Mouse (Mus musculus): ENCODE measurements around the gene Chrm4. TPM values are rescaled to one million over a fixed set of nuclear protein-coding genes. Genes with fewer than 3 reads are reported as not detected.

The Chrm4 gene
- polyA plus RNA-seq, 1 experiment from 2014 or later: not detected

GRCm38 (mm10) chr2:91962864-91963401 lies 35.9 kb downstream of the Chrm4 start:
- Histone ChIP-seq H3K4me1 (ENCODE audit: control insufficient read depth in 2 of 2, insufficient read depth in 2 of 2, low read length in 2 of 2) (peaks cover 32 to 45% of the 10 kb centered on the region in 2 experiments), H3K36me3 (ENCODE audit: control insufficient read depth, insufficient read depth, low read length) (no peaks in the 10 kb centered on the region), H3K27me3 (ENCODE audit: control insufficient read depth, insufficient read depth, low read length) (no peaks in the 10 kb centered on the region), H3K27ac (replicated peaks in 1 of 2; ENCODE audit: control insufficient read depth in 1 of 2, insufficient read depth in 1 of 2, low read depth in 2 of 2, low read length in 2 of 2) (peak overlapping the region; percentile 6 to 82; a peak in 3 of 4 replicates), H3K9ac (ENCODE audit: low read length) (peak overlapping the region; percentile 95), H3K9me3 (ENCODE audit: control insufficient read depth, low read length) (no peaks in the 10 kb centered on the region), H3K4me2 (ENCODE audit: low read length) (peak overlapping the region; percentile 97), H3K4me3 (ENCODE audit: control insufficient read depth in 1 of 2, insufficient read depth in 1 of 2, low read depth in 1 of 2, low read length in 2 of 2) (peak overlapping the region; percentile 90 to 92)
- WGBS: under 1% methylated on average over 30 of the region's 39 CpGs
- no peak; the same call in 1 of the 2 replicates for ATAC-seq (ENCODE audit: insufficient number of reproducible peaks, insufficient read depth, low FRiP score, low read depth)

GRCm38 (mm10) chr2:91963443-91963932 lies 36.4 kb downstream of the Chrm4 start:
- 0% methylated on average over 30 of the region's 57 CpGs for WGBS
- Histone ChIP-seq H3K27ac (replicated peaks in 1 of 2; ENCODE audit: control insufficient read depth in 1 of 2, insufficient read depth in 1 of 2, low read depth in 2 of 2, low read length in 2 of 2) (peak overlapping the region; percentile 30 to 86), H3K27me3 (ENCODE audit: control insufficient read depth, insufficient read depth, low read length) (no peaks in the 10 kb centered on the region), H3K4me3 (ENCODE audit: control insufficient read depth in 1 of 2, insufficient read depth in 1 of 2, low read depth in 1 of 2, low read length in 2 of 2) (peak overlapping the region; percentile 90 to 92), H3K36me3 (ENCODE audit: control insufficient read depth, insufficient read depth, low read length) (no peaks in the 10 kb centered on the region), H3K9me3 (ENCODE audit: control insufficient read depth, low read length) (no peaks in the 10 kb centered on the region), H3K4me1 (ENCODE audit: control insufficient read depth in 2 of 2, insufficient read depth in 2 of 2, low read length in 2 of 2) (peaks cover 34 to 46% of the 10 kb centered on the region in 2 experiments), H3K9ac (ENCODE audit: low read length) (peak overlapping the region; percentile 95), H3K4me2 (ENCODE audit: low read length) (peak overlapping the region; percentile 97)
- peak; percentile 87 for ATAC-seq (ENCODE audit: insufficient number of reproducible peaks, insufficient read depth, low FRiP score, low read depth)

- Histone ChIP-seq H3K9me3 (ENCODE audit: control insufficient read depth, low read length) (no peaks in the 10 kb centered on the region), H3K4me3 (ENCODE audit: control insufficient read depth in 1 of 2, insufficient read depth in 1 of 2, low read depth in 1 of 2, low read length in 2 of 2) (peak overlapping the region; percentile 35 to 92), H3K27ac (replicated peaks in 1 of 2; ENCODE audit: control insufficient read depth in 1 of 2, insufficient read depth in 1 of 2, low read depth in 2 of 2, low read length in 2 of 2) (peak overlapping the region; percentile 70 to 86), H3K27me3 (ENCODE audit: control insufficient read depth, insufficient read depth, low read length) (no peaks in the 10 kb centered on the region), H3K9ac (ENCODE audit: low read length) (peak overlapping the region; percentile 74), H3K4me1 (ENCODE audit: control insufficient read depth in 2 of 2, insufficient read depth in 2 of 2, low read length in 2 of 2) (peaks cover 25 to 35% of the 10 kb centered on the region in 2 experiments), H3K36me3 (ENCODE audit: control insufficient read depth, insufficient read depth, low read length) (no peaks in the 10 kb centered on the region), H3K4me2 (ENCODE audit: low read length) (peak overlapping the region; percentile 97)
- no peak for ATAC-seq (ENCODE audit: insufficient number of reproducible peaks, insufficient read depth, low FRiP score, low read depth)
- whole genome bisulfite sequencing: 52% methylated on average over 3 of the region's 3 CpGs
Observed at GRCm38 (mm10) chr2:91964610-91965204, 37.7 kb downstream of the Chrm4 start.

GRCm38 (mm10) chr2:91965417-91965816 lies 38.4 kb downstream of the Chrm4 start:
- peaks cover 22 to 32% of the 10 kb centered on the region in 2 experiments for H3K4me1 ChIP-seq (ENCODE audit: control insufficient read depth in 2 of 2, insufficient read depth in 2 of 2, low read length in 2 of 2)
- WGBS: 12% methylated on average over 20 of the region's 20 CpGs

GRCm38 (mm10) chr2:91966367-91966766 lies 39.3 kb downstream of the Chrm4 start:
- Histone ChIP-seq H3K4me1 (ENCODE audit: control insufficient read depth in 2 of 2, insufficient read depth in 2 of 2, low read length in 2 of 2) (peaks cover 28 to 41% of the 10 kb centered on the region in 2 experiments), H3K4me2 (ENCODE audit: low read length) (no peak overlapping the region), H3K4me3 (ENCODE audit: control insufficient read depth in 1 of 2, insufficient read depth in 1 of 2, low read depth in 1 of 2, low read length in 2 of 2) (no peak overlapping the region), H3K9me3 (ENCODE audit: control insufficient read depth, low read length) (no peaks in the 10 kb centered on the region), H3K27me3 (ENCODE audit: control insufficient read depth, insufficient read depth, low read length) (no peaks in the 10 kb centered on the region), H3K9ac (ENCODE audit: low read length) (no peak overlapping the region), H3K36me3 (ENCODE audit: control insufficient read depth, insufficient read depth, low read length) (no peaks in the 10 kb centered on the region), H3K27ac (replicated peaks in 1 of 2; ENCODE audit: control insufficient read depth in 1 of 2, insufficient read depth in 1 of 2, low read depth in 2 of 2, low read length in 2 of 2) (no peak overlapping the region)
- ATAC-seq (ENCODE audit: insufficient number of reproducible peaks, insufficient read depth, low FRiP score, low read depth): no peak
- WGBS: 80% methylated on average over 5 of the region's 5 CpGs

More at GRCm38 (mm10) chr2:91965417-91965816, 38.4 kb downstream of the Chrm4 start:
- Histone ChIP-seq H3K9me3 (ENCODE audit: control insufficient read depth, low read length) (no peaks in the 10 kb centered on the region), H3K27me3 (ENCODE audit: control insufficient read depth, insufficient read depth, low read length) (no peaks in the 10 kb centered on the region), H3K36me3 (ENCODE audit: control insufficient read depth, insufficient read depth, low read length) (no peaks in the 10 kb centered on the region), H3K9ac (ENCODE audit: low read length) (peak overlapping the region; percentile 74), H3K27ac (replicated peaks in 1 of 2; ENCODE audit: control insufficient read depth in 1 of 2, insufficient read depth in 1 of 2, low read depth in 2 of 2, low read length in 2 of 2) (peak overlapping the region; percentile 70 to 86), H3K4me3 (ENCODE audit: control insufficient read depth in 1 of 2, insufficient read depth in 1 of 2, low read depth in 1 of 2, low read length in 2 of 2) (peak overlapping the region; percentile 35 to 92), H3K4me2 (ENCODE audit: low read length) (peak overlapping the region; percentile 97)
- ATAC-seq (ENCODE audit: insufficient number of reproducible peaks, insufficient read depth, low FRiP score, low read depth): peak; percentile 3; the same call in 1 of the 2 replicates

- no peak overlapping the region for H3K4me3 ChIP-seq (ENCODE audit: control insufficient read depth in 1 of 2, insufficient read depth in 1 of 2, low read depth in 1 of 2, low read length in 2 of 2)
- H3K4me1 ChIP-seq (ENCODE audit: control insufficient read depth in 2 of 2, insufficient read depth in 2 of 2, low read length in 2 of 2): peaks cover 36 to 42% of the 10 kb centered on the region in 2 experiments
- H3K27me3 ChIP-seq (ENCODE audit: control insufficient read depth, insufficient read depth, low read length): no peaks in the 10 kb centered on the region
- no peak for ATAC-seq (ENCODE audit: insufficient number of reproducible peaks, insufficient read depth, low FRiP score, low read depth)
- 59% methylated on average over 11 of the region's 11 CpGs for WGBS
- peak overlapping the region; percentile 39; the same call in 1 of the 2 replicates for H3K9ac ChIP-seq (ENCODE audit: low read length)
- H3K36me3 ChIP-seq (ENCODE audit: control insufficient read depth, insufficient read depth, low read length): no peaks in the 10 kb centered on the region
- peak overlapping the region; percentile 65 to 85 for H3K27ac ChIP-seq (replicated peaks in 1 of 2; ENCODE audit: control insufficient read depth in 1 of 2, insufficient read depth in 1 of 2, low read depth in 2 of 2, low read length in 2 of 2)
- no peaks in the 10 kb centered on the region for H3K9me3 ChIP-seq (ENCODE audit: control insufficient read depth, low read length)
- H3K4me2 ChIP-seq (ENCODE audit: low read length): no peak overlapping the region
Observed at GRCm38 (mm10) chr2:91967962-91968361, 40.9 kb downstream of the Chrm4 start.

- no peaks in the 10 kb centered on the region for H3K9me3 ChIP-seq (ENCODE audit: control insufficient read depth, low read length)
- peaks cover 22% of the 10 kb centered on the region for H3K27me3 ChIP-seq (ENCODE audit: control insufficient read depth, insufficient read depth, low read length)
- H3K9ac ChIP-seq (ENCODE audit: low read length): peak overlapping the region; percentile 28
- H3K4me2 ChIP-seq (ENCODE audit: low read length): peak overlapping the region; percentile 57
- 0 out of 4 replicates have a peak overlapping the region, but pooled peaks of 1 of the 2 experiments have one; percentile 7 for H3K4me3 ChIP-seq (ENCODE audit: control insufficient read depth in 1 of 2, insufficient read depth in 1 of 2, low read depth in 1 of 2, low read length in 2 of 2)
- H3K36me3 ChIP-seq (ENCODE audit: control insufficient read depth, insufficient read depth, low read length): no peaks in the 10 kb centered on the region
- H3K27ac ChIP-seq (replicated peaks in 1 of 2; ENCODE audit: control insufficient read depth in 1 of 2, insufficient read depth in 1 of 2, low read depth in 2 of 2, low read length in 2 of 2): peak overlapping the region; percentile 79 to 84
- ATAC-seq (ENCODE audit: insufficient number of reproducible peaks, insufficient read depth, low FRiP score, low read depth): peak; percentile 54; the same call in 1 of the 2 replicates
- H3K4me1 ChIP-seq (ENCODE audit: control insufficient read depth in 2 of 2, insufficient read depth in 2 of 2, low read length in 2 of 2): peaks cover 33 to 42% of the 10 kb centered on the region in 2 experiments
- 7% methylated on average over 21 of the region's 21 CpGs for WGBS
Observed at GRCm38 (mm10) chr2:91971231-91972097, 44.4 kb downstream of the Chrm4 start.

Measured in heart, embryonic 14.5 days (tissue).